Mouse (Mus musculus): ENCODE results near the gene Fbxw8. TPM values are rescaled to one million over a fixed set of nuclear protein-coding genes. Genes with fewer than 3 reads are reported as not detected.
A peak's percentile ranks its signal among the peaks of the same experiment; 100 is the strongest.

Gene Fbxw8
- polyA plus RNA-seq, 1 experiment, result 37.1 TPM

DNA sequence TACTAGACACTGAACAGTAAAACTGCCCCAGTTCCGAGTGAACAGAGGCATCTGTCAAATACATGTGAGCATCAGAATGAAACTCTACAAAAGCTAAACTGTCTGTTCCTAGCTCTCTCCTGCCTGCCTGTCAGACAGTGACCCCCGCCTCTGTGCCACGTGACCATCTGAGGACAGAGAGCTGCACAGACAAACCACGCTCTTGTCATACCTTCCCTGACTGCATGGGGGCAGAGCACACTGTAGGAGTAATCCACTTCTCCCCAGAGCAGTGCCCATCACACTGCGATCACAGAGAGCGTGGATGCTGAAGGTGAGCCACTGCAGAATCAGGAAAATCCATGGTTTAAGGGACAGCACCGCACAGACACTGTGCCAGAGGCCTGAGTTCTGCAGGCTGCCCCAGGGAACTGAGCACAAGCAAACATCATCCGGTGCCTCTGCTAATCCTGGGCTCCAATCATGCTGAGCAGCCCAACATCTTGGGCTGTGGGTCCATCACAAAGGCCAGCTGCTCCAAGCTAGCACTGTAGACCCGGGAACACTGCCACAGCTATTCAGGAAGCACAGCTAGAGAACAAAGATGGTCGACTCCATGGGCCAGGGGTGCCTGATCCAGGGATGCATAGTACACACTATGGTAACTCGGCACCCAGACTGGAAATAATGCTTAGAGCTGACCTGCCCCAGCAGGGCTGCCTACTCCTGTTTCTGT lies 61.8 kb downstream of the Fbxw8 start:
- Histone ChIP-seq H3K27me3 (ENCODE audit: control insufficient read depth, insufficient read depth, low read length, poor library complexity, severe bottlenecking) (no peaks in the 10 kb centered on the region), H3K9me3 (replicated peaks; ENCODE audit: control insufficient read depth, insufficient read depth, low read length, poor library complexity, severe bottlenecking) (no peaks in the 10 kb centered on the region), H3K27ac (ENCODE audit: insufficient read depth, low read length) (no peak overlapping the region), H3K4me1 (ENCODE audit: control insufficient read depth, insufficient read depth, low read length) (no peaks in the 10 kb centered on the region), H3K4me3 (ENCODE audit: low read depth, low read length) (no peak overlapping the region), H3K9ac (ENCODE audit: low read depth, poor library complexity, severe bottlenecking) (no peak overlapping the region), H3K36me3 (ENCODE audit: control insufficient read depth, insufficient read depth, low read length, poor library complexity, severe bottlenecking) (no peaks in the 10 kb centered on the region)
- TF ChIP-seq EP300 (IDR thresholded peaks at IDR 0.05; ENCODE audit: insufficient read depth, low read depth, low read length) (no peak), POLR2A (IDR thresholded peaks at IDR 0.05; ENCODE audit: insufficient read depth, low read length) (no peak), CTCF (IDR thresholded peaks at IDR 0.05; ENCODE audit: low read depth, low read length) (peak; percentile 24)

GRCm38 (mm10) chr5:118090837-118091236 lies 64.4 kb downstream of the Fbxw8 start:
- Histone ChIP-seq H3K4me3 (ENCODE audit: low read depth, low read length) (no peak overlapping the region), H3K4me1 (ENCODE audit: control insufficient read depth, insufficient read depth, low read length) (no peaks in the 10 kb centered on the region), H3K36me3 (ENCODE audit: control insufficient read depth, insufficient read depth, low read length, poor library complexity, severe bottlenecking) (no peaks in the 10 kb centered on the region), H3K27ac (ENCODE audit: insufficient read depth, low read length) (no peak overlapping the region), H3K9ac (ENCODE audit: low read depth, poor library complexity, severe bottlenecking) (no peak overlapping the region), H3K27me3 (ENCODE audit: control insufficient read depth, insufficient read depth, low read length, poor library complexity, severe bottlenecking) (no peaks in the 10 kb centered on the region), H3K9me3 (replicated peaks; ENCODE audit: control insufficient read depth, insufficient read depth, low read length, poor library complexity, severe bottlenecking) (no peaks in the 10 kb centered on the region)
- peak; percentile 66 for TF ChIP-seq CTCF (IDR thresholded peaks at IDR 0.05; ENCODE audit: low read depth, low read length)
- no peak for TF ChIP-seq EP300 (IDR thresholded peaks at IDR 0.05; ENCODE audit: insufficient read depth, low read depth, low read length)

DNA sequence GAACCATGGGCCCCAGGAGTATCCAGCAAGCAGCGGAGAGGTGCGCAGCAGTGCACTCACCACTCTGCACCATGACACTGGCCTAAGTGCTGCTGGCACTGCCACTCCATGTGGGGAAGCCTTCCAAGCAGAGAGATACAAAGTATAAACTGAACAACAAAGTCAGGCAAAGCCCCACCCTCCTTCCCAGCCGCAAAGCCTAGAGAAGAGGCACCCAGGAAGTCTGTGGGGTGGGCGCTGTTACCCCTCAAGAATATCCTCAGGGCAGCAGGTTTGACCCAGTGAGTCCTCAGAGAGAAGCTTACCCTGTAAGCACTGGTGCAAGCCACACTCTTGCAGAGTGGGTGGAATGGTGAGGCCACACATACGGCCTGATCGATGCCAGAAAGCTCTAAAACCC lies 65.2 kb downstream of the Fbxw8 start:
- Histone ChIP-seq H3K4me3 (ENCODE audit: low read depth, low read length) (no peak overlapping the region), H3K4me1 (ENCODE audit: control insufficient read depth, insufficient read depth, low read length) (no peaks in the 10 kb centered on the region), H3K9ac (ENCODE audit: low read depth, poor library complexity, severe bottlenecking) (no peak overlapping the region), H3K27me3 (ENCODE audit: control insufficient read depth, insufficient read depth, low read length, poor library complexity, severe bottlenecking) (no peaks in the 10 kb centered on the region), H3K9me3 (replicated peaks; ENCODE audit: control insufficient read depth, insufficient read depth, low read length, poor library complexity, severe bottlenecking) (no peaks in the 10 kb centered on the region), H3K27ac (ENCODE audit: insufficient read depth, low read length) (no peak overlapping the region), H3K36me3 (ENCODE audit: control insufficient read depth, insufficient read depth, low read length, poor library complexity, severe bottlenecking) (no peaks in the 10 kb centered on the region)
- TF ChIP-seq POLR2A (IDR thresholded peaks at IDR 0.05; ENCODE audit: insufficient read depth, low read length), result no peak
- no peak for TF ChIP-seq EP300 (IDR thresholded peaks at IDR 0.05; ENCODE audit: insufficient read depth, low read depth, low read length)
- TF ChIP-seq CTCF (IDR thresholded peaks at IDR 0.05; ENCODE audit: low read depth, low read length), result no peak

- Histone ChIP-seq H3K36me3 (ENCODE audit: control insufficient read depth, insufficient read depth, low read length, poor library complexity, severe bottlenecking) (no peaks in the 10 kb centered on the region), H3K4me1 (ENCODE audit: control insufficient read depth, insufficient read depth, low read length) (no peaks in the 10 kb centered on the region), H3K9ac (ENCODE audit: low read depth, poor library complexity, severe bottlenecking) (no peak overlapping the region), H3K27me3 (ENCODE audit: control insufficient read depth, insufficient read depth, low read length, poor library complexity, severe bottlenecking) (no peaks in the 10 kb centered on the region), H3K27ac (ENCODE audit: insufficient read depth, low read length) (no peak overlapping the region), H3K4me3 (ENCODE audit: low read depth, low read length) (no peak overlapping the region), H3K9me3 (replicated peaks; ENCODE audit: control insufficient read depth, insufficient read depth, low read length, poor library complexity, severe bottlenecking) (no peaks in the 10 kb centered on the region)
- no peak for TF ChIP-seq EP300 (IDR thresholded peaks at IDR 0.05; ENCODE audit: insufficient read depth, low read depth, low read length)
- TF ChIP-seq POLR2A (IDR thresholded peaks at IDR 0.05; ENCODE audit: insufficient read depth, low read length), result no peak
- TF ChIP-seq CTCF (IDR thresholded peaks at IDR 0.05; ENCODE audit: low read depth, low read length), result no peak
Observed at GRCm38 (mm10) chr5:118089102-118089501, 66.2 kb downstream of the Fbxw8 start.

DNA sequence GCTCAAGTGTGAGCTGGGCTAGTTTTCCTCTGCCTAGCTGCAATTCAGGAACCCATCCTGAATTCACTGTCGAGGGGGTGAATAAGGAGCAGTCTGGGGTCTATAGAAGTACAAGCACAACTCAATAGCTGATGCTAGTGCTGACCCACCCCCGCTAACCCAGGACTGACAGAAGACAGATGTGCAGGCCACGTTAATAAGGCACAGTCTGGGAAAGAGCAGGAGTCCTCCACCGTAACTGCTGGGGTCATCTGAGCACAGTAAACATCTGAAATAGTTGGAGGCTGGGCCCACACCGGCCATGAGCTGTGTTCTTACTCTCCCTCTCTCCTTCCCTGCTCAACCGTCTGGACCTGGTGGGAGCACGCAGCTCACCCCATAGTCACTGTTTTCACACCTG lies 68.3 kb downstream of the Fbxw8 start:
- no peak overlapping the region for H3K9ac ChIP-seq (ENCODE audit: low read depth, poor library complexity, severe bottlenecking)
- no peaks in the 10 kb centered on the region for H3K36me3 ChIP-seq (ENCODE audit: control insufficient read depth, insufficient read depth, low read length, poor library complexity, severe bottlenecking)
- TF ChIP-seq POLR2A (IDR thresholded peaks at IDR 0.05; ENCODE audit: insufficient read depth, low read length) (no peak), CTCF (IDR thresholded peaks at IDR 0.05; ENCODE audit: low read depth, low read length) (no peak), EP300 (IDR thresholded peaks at IDR 0.05; ENCODE audit: insufficient read depth, low read depth, low read length) (no peak)
- no peaks in the 10 kb centered on the region for H3K4me1 ChIP-seq (ENCODE audit: control insufficient read depth, insufficient read depth, low read length)
- H3K27me3 ChIP-seq (ENCODE audit: control insufficient read depth, insufficient read depth, low read length, poor library complexity, severe bottlenecking), result no peaks in the 10 kb centered on the region
- H3K27ac ChIP-seq (ENCODE audit: insufficient read depth, low read length), result no peak overlapping the region
- H3K9me3 ChIP-seq (replicated peaks; ENCODE audit: control insufficient read depth, insufficient read depth, low read length, poor library complexity, severe bottlenecking), result no peaks in the 10 kb centered on the region
- no peak overlapping the region for H3K4me3 ChIP-seq (ENCODE audit: low read depth, low read length)

- no peaks in the 10 kb centered on the region for H3K36me3 ChIP-seq (ENCODE audit: control insufficient read depth, insufficient read depth, low read length, poor library complexity, severe bottlenecking)
- no peak overlapping the region for H3K9ac ChIP-seq (ENCODE audit: low read depth, poor library complexity, severe bottlenecking)
- no peaks in the 10 kb centered on the region for H3K4me1 ChIP-seq (ENCODE audit: control insufficient read depth, insufficient read depth, low read length)
- H3K27ac ChIP-seq (ENCODE audit: insufficient read depth, low read length), result no peak overlapping the region
- TF ChIP-seq POLR2A (IDR thresholded peaks at IDR 0.05; ENCODE audit: insufficient read depth, low read length) (no peak), EP300 (IDR thresholded peaks at IDR 0.05; ENCODE audit: insufficient read depth, low read depth, low read length) (no peak), CTCF (IDR thresholded peaks at IDR 0.05; ENCODE audit: low read depth, low read length) (no peak)
- H3K27me3 ChIP-seq (ENCODE audit: control insufficient read depth, insufficient read depth, low read length, poor library complexity, severe bottlenecking), result no peaks in the 10 kb centered on the region
- H3K4me3 ChIP-seq (ENCODE audit: low read depth, low read length), result no peak overlapping the region
- no peaks in the 10 kb centered on the region for H3K9me3 ChIP-seq (replicated peaks; ENCODE audit: control insufficient read depth, insufficient read depth, low read length, poor library complexity, severe bottlenecking)
Observed at GRCm38 (mm10) chr5:118085313-118085712, 70.0 kb downstream of the Fbxw8 start.
